Mouse (Mus musculus) brain, adult 10 weeks (tissue): ENCODE data around the gene Lipt1. TPM values are rescaled to one million over a fixed set of nuclear protein-coding genes. Genes with fewer than 3 reads are reported as not detected.

Experiments
- polyA plus RNA-seq: library from polyadenylated mRNA; stranded (reverse); fragments of 350-450 nt; fragmentation: Illumina TruSeq; extraction: RNeasy Lipid Tissue Mini Kit (QIAGEN cat#74804); gene quantifications from one replicate; pipeline ENCODE4 v1.2.3, GENCODE M21; 2015; ENCODE audit warnings: low read depth, low replicate concordance

Gene Lipt1
- 7.9 TPM for polyA plus RNA-seq

DNA sequence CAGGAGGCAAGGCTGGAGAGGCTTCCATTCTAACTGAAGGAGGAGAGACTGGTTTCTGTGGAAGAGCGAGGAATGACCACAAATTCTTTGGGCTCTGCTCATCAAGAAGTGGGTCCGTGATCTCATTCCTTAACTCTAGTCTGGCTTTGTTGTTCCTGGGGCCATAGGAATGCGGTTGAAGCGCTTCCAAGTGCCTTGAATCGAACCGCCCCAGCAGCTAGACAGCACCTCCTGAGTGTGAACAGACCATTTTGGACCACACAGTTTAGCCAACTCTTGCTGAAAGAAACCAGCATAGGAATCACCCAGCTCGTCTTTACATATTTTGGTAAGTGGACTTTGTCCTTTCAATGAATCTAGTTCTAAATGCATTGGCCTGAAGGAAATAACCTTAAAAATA is at the start of gene Lipt1:
TSS of gene Lipt1 (plus strand) at position 35 of the 400 bp plus-strand sequence.

DNA sequence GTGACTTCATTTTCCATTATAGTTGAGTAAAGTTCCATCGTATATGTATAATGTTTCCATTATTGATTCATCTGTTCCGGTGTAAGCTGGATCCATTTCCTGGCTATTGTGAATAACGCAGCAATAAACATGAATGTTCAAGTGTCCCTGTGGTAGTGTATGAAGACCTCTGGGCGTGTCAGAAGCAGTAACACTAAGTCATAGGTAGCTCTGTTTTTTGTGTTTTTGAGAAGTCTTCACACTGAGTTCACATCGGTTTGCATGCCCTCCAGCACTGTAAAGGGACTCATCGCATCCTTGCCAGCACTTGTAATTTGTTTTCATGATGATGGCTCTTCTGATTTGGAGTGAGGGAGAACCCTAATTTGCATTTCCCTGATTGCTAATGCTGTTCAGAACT is 5.3 kb upstream of the Lipt1 start, which contains the start of gene Tsga10:
TSS of gene Tsga10 (minus strand) at position 144 of the 400 bp plus-strand sequence.

DNA sequence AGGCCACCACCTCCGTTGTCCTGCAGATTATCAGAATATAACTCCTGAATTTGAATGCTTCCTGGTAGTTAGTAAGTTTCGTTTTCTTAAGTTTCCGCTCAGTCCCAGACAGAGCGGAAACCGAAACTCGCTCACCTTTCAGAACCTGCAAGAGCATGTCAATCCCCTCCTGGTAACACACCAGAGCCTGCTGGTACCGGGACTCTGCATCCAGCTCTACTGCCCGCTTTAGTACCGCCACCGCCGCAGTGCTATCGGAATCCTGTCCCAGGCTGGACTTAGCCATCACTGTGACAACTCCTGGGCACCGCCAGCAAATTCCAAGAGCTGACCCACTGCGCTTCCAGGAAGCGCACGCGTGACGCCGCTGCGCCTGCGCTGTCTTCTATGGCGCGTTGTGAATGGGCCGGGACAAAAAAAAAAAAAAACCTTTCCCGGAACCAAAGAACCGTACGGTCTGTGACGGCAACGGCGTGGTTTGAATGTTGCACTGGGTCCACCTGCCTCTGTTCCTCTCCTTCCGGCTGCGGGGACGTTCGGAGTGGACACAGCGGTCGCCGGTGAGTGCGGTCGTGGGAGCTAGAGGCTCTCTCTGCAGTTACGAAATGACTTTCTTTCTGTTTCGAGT is 18.6 kb downstream of the Lipt1 start, which contains the start of the genes Mitd1 and Mrpl30:
TSS of gene Mitd1 (minus strand) at position 387 of the 628 bp plus-strand sequence.
TSS of gene Mrpl30 (plus strand) at position 453 of the 628 bp plus-strand sequence.

DNA sequence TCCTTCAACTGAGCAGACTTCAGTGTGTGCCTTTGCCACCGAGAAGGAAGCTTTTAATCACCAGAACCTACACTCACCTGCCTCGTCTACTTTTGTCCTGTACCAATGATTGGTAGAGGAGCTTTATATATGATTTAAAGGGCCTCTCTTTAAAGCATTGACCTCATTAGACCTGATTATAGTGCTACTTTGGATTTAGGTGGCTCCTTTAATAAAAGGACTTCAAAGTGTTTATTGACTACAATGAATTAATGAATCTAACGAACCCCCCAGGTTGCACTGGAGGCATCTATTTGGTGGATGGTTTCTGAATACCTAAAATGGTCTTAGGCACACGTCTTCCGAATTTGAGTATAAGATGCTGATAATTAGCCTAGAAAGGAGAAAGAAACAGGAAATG is 44.9 kb downstream of the Lipt1 start, which contains the start of gene Lyg2:
TSS of gene Lyg2 (minus strand) at position 101 of the 400 bp plus-strand sequence.

Other genes starting within 250 kb of the Lipt1 start
- 138 TPM for gene 2010300C02Rik, start 151.7 kb upstream of the Lipt1 start, polyA plus RNA-seq
- 13.8 TPM for gene Tsga10, start 5.3 kb upstream of the Lipt1 start, polyA plus RNA-seq
- gene Mitd1, start 18.7 kb downstream of the Lipt1 start, polyA plus RNA-seq = 16.2 TPM
- gene Mrpl30, start 18.7 kb downstream of the Lipt1 start, polyA plus RNA-seq = 193 TPM
- gene Lyg2, start 44.8 kb downstream of the Lipt1 start, polyA plus RNA-seq = not detected
- not detected for gene Lyg1, start 86.0 kb downstream of the Lipt1 start, polyA plus RNA-seq
- 69.9 TPM for gene Txndc9, start 126.2 kb downstream of the Lipt1 start, polyA plus RNA-seq
- gene Eif5b, start 126.3 kb downstream of the Lipt1 start, polyA plus RNA-seq = 37.3 TPM